Mouse (Mus musculus) bone marrow macrophage, adult 2 months (primary cell): ENCODE results near the gene Gdap1l1.

Source experiments
- CTCF ChIP-seq: IDR thresholded peaks from 2 replicates; pipeline ENCODE4 v1.5.1; 2012; ENCODE audit warnings: low read depth, mild to moderate bottlenecking, low read length, moderate library complexity
- POLR2A ChIP-seq: IDR thresholded peaks from 2 replicates; pipeline ENCODE4 v1.6.1; 2012; ENCODE audit warnings: mild to moderate bottlenecking, low read depth, low read length, borderline replicate concordance

DNA sequence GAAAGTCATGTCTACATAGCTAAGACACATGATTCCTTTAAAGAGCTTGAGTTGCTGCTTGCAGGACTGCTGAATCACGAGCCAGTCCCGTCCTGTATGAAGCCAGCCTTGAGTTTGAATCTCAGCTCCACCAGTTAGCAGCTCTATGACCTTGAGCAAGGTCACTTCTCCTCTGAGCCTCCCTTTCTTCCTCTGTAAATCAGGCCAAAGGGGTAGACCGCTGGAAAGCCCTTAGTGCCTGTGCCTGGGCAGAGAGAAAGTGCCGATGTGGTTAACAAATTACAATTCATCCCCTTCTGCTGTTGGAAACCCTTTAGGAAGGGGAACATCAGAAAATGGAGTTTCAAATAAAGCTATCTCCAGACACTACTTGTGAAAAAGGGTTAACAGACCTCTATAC is 476 bp upstream of the Gdap1l1 start:
- no peak for TF ChIP-seq POLR2A
- no peak for TF ChIP-seq CTCF
